Mouse (Mus musculus) ovary, postnatal 36 days (tissue): ENCODE measurements around the gene Itgb5.
A peak's percentile ranks its signal among the peaks of the same experiment; 100 is the strongest.

Source experiments
- DNase-seq: peaks from one replicate; pipeline ENCODE4 v3.0.0; 2022; ENCODE audit warnings: low spot score, mixed read lengths

Gene Itgb5

DNA sequence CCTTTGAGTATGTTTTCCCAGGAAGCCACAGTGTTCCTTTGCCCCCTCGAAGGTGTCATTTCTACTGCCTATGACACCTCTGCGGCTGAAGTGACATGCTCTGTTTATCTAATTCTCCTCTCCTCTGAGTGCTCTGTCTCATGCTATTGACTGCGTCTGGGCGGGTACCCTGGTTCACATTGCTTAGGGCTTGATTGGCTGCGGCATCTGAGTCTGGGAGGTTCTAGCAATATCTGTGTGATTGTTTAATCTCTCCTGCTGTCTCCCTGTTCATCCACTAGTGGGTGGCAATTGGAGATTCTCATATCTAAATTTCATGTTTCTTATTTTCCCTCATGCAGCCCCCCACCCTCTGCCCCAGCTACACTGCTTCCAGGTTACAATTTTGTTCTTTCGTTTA lies 49.6 kb downstream of the Itgb5 start:
- no peak for DNase-seq

GRCm38 (mm10) chr16:33879556-33879955 lies 50.1 kb downstream of the Itgb5 start:
- DNase-seq: no peak

DNA sequence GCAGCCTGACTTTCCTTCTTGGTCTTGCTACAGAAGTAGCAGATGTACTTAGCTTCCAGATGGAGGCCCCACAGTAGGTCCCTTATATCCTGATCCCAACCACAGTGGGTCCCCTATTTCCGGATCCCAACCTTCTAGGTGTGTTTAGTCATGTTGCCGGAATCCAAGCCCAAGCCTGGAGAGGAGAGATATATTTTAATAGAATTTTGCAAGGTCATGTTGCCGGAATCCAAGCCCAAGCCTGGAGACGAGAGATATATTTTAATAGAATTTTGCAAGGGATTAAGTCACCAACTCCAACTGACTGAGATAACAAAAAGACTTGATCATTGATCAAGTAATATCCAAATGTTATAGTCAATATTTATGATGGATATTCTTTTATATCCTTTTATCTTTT lies 51.3 kb downstream of the Itgb5 start:
- DNase-seq: no peak

DNA sequence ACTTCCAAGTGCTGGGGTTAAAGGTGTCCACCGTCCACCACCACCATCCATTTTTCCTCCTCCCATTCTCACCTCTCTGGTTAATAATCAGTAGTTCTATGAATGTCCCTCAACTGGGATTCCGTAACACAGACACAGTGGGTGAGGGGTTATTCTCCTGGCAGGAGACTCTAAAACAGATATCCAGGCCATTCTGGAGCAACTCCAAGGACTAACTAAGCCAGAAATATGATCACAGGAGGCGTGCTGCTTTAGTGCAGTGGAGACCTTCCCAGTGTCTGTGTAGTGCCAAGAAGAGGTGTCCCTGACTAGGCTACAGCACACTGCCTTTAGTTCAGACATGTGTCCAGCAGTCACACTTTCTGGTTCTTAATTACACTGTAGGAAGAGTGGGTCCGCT lies 53.1 kb downstream of the Itgb5 start:
- DNase-seq: no peak

- DNase-seq: no peak
These were observed 53.8 kb downstream of the Itgb5 start for GRCm38 (mm10) chr16:33883046-33883975.

GRCm38 (mm10) chr16:33884201-33884600 lies 54.7 kb downstream of the Itgb5 start:
- DNase-seq: no peak

- DNase-seq: no peak
These were observed 55.6 kb downstream of the Itgb5 start for GRCm38 (mm10) chr16:33885021-33885471.

GRCm38 (mm10) chr16:33885671-33886328 lies 56.3 kb downstream of the Itgb5 start:
- DNase-seq: no peak

GRCm38 (mm10) chr16:33886665-33887064 lies 57.2 kb downstream of the Itgb5 start:
- DNase-seq: no peak

DNA sequence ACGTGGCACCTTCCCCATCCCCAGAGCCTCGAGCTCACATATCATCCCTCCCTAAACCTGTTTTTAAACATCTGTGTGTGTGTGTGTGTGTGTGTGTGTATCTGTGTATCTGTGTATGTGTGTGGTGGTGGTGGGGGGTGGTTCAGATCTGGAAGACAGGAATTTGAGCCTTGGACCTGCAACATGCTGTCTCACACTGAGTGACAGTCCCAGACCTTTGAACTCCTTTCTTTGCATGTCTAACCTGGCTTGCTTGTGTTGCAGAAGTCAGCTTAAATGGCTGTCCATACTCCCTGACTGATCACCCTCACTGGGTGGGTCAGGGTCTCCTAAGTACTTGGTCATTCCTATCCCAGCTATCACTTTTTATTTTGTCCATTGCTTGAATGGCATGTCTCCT lies 58.5 kb downstream of the Itgb5 start:
- no peak for DNase-seq

- no peak for DNase-seq
These were observed 59.6 kb downstream of the Itgb5 start for GRCm38 (mm10) chr16:33889000-33889607.

GRCm38 (mm10) chr16:33891099-33891498 lies 61.6 kb downstream of the Itgb5 start:
- DNase-seq: peak; percentile 51

DNA sequence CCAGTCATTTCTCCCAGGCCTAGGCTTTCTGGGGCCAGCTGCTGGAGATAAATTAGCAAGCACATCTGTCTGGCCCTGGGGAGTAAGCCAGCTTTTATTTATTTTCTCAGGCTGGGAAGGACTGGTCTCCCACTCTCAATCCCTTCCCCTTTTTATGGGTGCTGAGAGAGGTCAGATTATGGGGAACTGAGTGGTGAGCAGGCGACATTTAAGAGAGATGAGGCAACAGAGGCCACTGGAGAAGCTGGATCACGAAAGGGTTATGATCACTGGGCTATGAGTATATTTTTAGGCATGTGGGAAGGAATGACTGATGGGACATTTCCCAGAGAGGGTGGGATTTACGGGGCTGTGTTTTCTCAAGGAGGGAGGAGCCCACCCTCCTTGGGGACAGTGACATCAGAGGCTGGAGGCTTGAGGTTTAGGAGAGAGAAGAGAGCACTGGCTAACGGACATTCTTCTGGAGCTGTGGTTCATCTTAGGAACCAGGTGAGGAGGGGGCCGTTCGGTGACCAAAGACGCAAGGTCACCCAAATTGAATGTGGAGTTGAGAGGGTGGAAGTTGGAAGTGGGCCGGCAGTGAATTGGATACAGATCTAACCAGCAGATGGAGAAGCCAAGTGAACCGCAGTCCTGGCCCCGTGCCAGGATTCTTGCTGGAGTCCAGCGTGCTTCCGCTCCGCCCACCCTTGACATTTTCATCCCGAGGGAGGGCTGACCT lies 62.3 kb downstream of the Itgb5 start:
- peak; percentile 85 for DNase-seq

DNA sequence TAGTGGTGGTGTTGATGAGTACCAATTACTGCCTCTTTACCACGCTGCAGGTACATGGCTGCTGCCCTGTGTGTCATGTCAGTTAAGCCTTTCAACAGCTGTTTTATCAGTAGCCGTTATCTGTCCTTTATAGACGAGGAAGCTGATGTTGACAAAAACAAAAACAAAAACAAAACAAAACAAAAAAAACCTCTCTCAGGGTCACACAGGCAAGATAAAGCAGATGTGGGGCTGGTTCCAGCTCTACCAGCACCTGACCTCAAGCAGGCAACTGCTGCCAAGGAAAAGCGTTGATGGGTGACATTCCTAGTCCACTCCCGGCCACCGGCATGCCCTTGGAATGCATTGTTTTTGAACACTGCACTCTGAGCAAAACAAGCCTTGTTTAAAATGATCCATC lies 63.1 kb downstream of the Itgb5 start:
- peak; percentile 58 for DNase-seq

DNA sequence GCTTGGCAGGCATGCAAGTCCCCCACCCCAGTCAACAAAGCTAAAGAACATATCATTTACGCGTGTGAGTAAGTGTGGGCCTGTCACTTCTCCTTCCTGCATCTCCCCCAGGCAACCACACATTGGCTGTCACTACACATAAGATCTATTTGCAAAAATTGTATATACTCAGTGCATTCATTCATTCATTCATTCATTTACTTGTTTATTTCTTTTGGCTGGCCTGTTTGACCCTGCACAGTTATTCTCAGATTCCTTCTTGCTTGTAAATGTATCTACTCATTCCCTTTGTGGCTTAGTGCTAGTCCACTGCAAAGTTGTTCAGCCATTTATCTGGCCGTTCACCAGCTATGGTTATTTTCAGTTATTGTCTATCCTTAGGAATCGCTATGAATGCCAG lies 64.3 kb downstream of the Itgb5 start:
- DNase-seq: no peak

GRCm38 (mm10) chr16:33894449-33894848 lies 65.0 kb downstream of the Itgb5 start:
- DNase-seq: no peak

- no peak for DNase-seq
These were observed 66.2 kb downstream of the Itgb5 start for GRCm38 (mm10) chr16:33895690-33896089.

DNA sequence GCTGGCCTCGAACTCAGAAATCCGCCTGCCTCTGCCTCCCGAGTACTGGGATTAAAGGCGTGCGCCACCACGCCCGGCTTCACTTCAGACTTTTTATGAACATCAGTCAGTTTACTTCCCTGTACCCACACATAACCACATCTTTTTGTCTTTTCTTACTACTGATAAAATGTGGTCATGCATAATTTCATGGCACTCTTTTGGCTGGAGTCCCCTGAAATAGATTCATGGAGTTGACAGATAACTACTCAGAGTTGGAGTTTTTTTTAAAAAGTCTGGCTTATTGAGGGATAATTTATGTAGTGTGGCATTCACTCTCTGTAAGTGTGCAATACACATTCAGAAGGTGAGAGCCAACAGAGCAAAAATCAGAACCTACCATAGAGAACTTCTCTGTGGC lies 67.3 kb downstream of the Itgb5 start:
- no peak for DNase-seq

GRCm38 (mm10) chr16:33903664-33904441 lies 74.4 kb downstream of the Itgb5 start:
- no peak for DNase-seq

DNA sequence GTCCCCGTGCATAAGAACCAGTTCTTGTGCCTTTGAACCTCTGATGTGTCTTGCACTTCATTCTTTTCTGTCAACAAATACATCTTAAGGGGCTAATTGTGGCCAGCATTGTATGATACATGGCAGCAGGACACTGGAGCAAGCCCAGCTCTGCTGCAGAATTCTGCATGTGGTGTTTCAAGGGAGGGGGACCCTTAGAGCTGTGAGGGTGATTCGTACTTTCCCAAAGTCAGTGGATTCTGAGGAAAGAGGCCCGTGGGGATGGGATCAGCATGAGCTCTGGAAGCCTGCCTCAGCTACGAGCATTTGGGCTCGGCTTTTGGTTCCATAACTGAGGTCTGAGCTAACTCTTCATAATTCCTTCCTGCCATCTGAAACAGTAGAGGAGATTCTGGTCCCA lies 75.1 kb downstream of the Itgb5 start:
- DNase-seq: no peak

GRCm38 (mm10) chr16:33908239-33908638 lies 78.8 kb downstream of the Itgb5 start:
- DNase-seq: no peak
